Mouse (Mus musculus) kidney, postnatal 10 days (tissue): ENCODE data around the gene Odf3l1.
A peak's percentile ranks its signal among the peaks of the same experiment; 100 is the strongest.

Source experiments
- DNase-seq: peaks from one replicate; pipeline ENCODE4 v3.0.0; 2021; ENCODE audit warnings: mixed read lengths

Odf3l1 gene

GRCm38 (mm10) chr9:56841864-56842263 lies 22.6 kb downstream of the Odf3l1 start:
- no peak for DNase-seq

GRCm38 (mm10) chr9:56840721-56841120 lies 23.8 kb downstream of the Odf3l1 start:
- DNase-seq, result no peak

- DNase-seq, result no peak
Measured at GRCm38 (mm10) chr9:56835152-56835551, 29.3 kb downstream of the Odf3l1 start.

- no peak for DNase-seq
Measured at GRCm38 (mm10) chr9:56832900-56833299, 31.6 kb downstream of the Odf3l1 start.

- no peak for DNase-seq
Measured at GRCm38 (mm10) chr9:56831904-56832303, 32.6 kb downstream of the Odf3l1 start.

- DNase-seq, result peak; percentile 54
Measured at GRCm38 (mm10) chr9:56830162-56830561, 34.3 kb downstream of the Odf3l1 start.

- DNase-seq, result no peak
Measured at GRCm38 (mm10) chr9:56828841-56829240, 35.6 kb downstream of the Odf3l1 start.

GRCm38 (mm10) chr9:56828146-56828545 lies 36.3 kb downstream of the Odf3l1 start:
- no peak for DNase-seq

GRCm38 (mm10) chr9:56825476-56826213 lies 38.8 kb downstream of the Odf3l1 start:
- DNase-seq, result no peak

GRCm38 (mm10) chr9:56824900-56825299 lies 39.6 kb downstream of the Odf3l1 start:
- DNase-seq, result peak; percentile 56

GRCm38 (mm10) chr9:56810916-56811315 lies 53.6 kb downstream of the Odf3l1 start:
- DNase-seq, result no peak

- DNase-seq, result no peak
Measured at GRCm38 (mm10) chr9:56807990-56808389, 56.5 kb downstream of the Odf3l1 start.

- DNase-seq, result no peak
Measured at GRCm38 (mm10) chr9:56803146-56803545, 61.3 kb downstream of the Odf3l1 start.
